Mouse (Mus musculus) B cell, adult 2 months (primary cell): ENCODE data around the gene Enpp3.

Experiments used
- DNase-seq, 2 experiments: peaks; one replicate each; pipeline ENCODE4 v3.0.0; 2022

The Enpp3 gene

GRCm38 (mm10) chr10:24763257-24763656 lies 79.4 kb downstream of the Enpp3 start:
- DNase-seq, result peak; percentile 5 to 9

GRCm38 (mm10) chr10:24758326-24758915 lies 84.2 kb downstream of the Enpp3 start:
- no peak for DNase-seq

- no peak for DNase-seq
Observed at GRCm38 (mm10) chr10:24754874-24755540, 87.6 kb downstream of the Enpp3 start.

- peak; percentile 35 to 47 for DNase-seq
Observed at GRCm38 (mm10) chr10:24754251-24754835, 88.3 kb downstream of the Enpp3 start.

GRCm38 (mm10) chr10:24753536-24754250 lies 88.9 kb downstream of the Enpp3 start:
- DNase-seq, result peak in 1 of 2 experiments; percentile 5

DNA sequence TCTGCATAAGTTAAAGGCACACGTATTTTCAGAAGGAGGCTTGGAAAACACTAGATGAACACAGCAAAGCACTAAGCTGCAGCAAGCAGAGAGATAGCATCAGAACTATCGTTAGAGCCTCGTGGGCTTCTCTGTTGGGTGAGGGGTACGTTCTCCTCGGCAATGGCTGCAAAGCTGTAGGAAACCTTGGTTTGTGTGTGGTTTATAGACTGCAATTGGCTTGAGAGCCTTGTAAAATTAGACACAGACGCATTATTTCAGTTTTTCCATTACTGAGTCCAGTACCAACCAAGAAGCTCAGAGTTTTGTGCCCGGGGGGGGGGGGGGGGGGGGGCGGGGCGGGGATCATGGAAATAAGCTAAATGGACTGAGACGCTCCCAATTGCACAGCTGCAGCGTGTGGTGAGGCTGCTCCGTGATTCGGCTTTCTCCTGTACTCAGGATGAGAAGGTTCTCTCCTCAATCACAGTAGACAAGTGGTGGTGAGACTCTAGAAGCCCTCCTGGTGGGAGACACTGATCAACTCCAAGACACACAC lies 99.6 kb downstream of the Enpp3 start:
- DNase-seq, result no peak

DNA sequence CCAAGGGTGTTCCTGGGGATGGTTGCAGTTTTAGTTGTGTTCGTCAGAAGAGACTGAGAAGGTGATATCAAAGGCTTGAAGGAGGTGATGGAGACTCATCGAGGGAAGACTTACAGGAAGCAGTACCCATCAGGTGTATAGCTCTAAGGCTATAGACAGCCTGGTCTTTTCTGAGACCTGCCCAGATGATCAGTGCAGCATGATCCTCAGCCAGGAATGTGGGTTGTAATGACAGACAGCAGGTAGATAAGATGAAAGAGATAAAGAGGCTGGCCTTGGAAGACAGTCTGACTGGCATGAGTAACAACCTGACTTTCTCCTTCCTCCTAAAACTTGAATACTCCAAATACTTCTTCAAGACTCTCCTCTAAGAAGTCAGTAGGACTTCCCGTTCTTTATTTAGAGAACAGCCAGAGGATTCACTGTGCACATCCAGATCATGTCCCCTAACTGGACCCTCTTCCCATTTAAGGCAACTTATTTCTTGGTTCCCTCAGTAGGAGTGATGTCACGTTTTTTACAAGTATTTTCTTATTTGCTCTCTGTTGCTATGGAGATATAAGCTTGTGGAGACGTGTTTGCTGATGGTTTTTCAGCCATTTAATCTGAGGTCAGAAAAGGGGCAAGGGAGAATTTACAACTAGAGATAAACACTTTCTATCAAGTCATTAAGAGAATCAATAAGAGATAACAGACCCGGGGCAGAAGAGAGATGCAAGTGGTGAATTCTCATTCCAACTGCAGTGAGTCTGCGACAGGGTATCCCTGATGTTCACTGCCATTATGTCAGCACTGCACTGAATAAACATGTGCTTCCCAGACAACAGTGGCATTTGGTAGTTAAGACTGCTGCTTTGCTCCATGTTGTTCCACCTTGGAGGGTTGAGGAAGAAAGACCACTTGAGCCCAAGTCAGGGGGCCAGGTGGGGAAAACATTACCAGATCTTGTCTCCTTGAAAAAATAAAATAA lies 101.1 kb downstream of the Enpp3 start:
- DNase-seq, result no peak

DNA sequence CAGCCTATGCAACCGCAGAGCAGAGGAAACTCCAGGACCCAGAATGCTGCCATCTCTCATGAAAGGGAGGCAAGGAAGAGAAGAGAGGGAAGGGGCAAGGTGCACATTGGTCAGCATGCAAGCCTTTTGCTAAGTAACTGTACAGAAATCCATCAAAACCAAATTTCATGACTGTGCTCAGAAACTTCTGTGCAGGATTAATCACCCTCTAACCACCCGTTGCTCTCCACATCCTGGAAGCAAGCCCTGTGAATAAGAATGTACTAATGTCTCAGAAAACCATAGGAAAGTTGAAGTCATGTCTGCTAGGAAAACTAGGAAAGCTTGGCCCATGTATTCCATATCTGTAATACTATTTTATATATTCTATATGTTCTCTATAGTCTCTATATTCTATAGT lies 103.5 kb downstream of the Enpp3 start:
- DNase-seq, result no peak

GRCm38 (mm10) chr10:24738456-24738855 lies 104.2 kb downstream of the Enpp3 start:
- no peak for DNase-seq

GRCm38 (mm10) chr10:24735027-24735777 lies 107.4 kb downstream of the Enpp3 start:
- no peak for DNase-seq

GRCm38 (mm10) chr10:24727478-24727877 lies 115.1 kb downstream of the Enpp3 start:
- no peak for DNase-seq

- no peak for DNase-seq
Observed at GRCm38 (mm10) chr10:24725197-24725596, 117.4 kb downstream of the Enpp3 start.
